Mouse (Mus musculus): ENCODE results near the gene Traf4. TPM values are rescaled to one million over a fixed set of nuclear protein-coding genes. Genes with fewer than 3 reads are reported as not detected.

Traf4 gene
- total RNA-seq, 2 experiments from 2014 or later, result 10.5 to 10.6 TPM

- Histone ChIP-seq H3K27ac (no peak overlapping the region), H3K4me3 (no peak overlapping the region)
- peak; percentile 8; the same call in 1 of the 2 replicates for TF ChIP-seq CTCF (IDR thresholded peaks at IDR 0.05)
- no peak for DNase-seq (ENCODE audit: extremely low spot score in 1 of 2, low spot score in 2 of 2)
- intact Hi-C loops (cut with DNase I), result no loop called here
Measured at GRCm38 (mm10) chr11:78172034-78172747, 6.8 kb upstream of the Traf4 start.

DNA sequence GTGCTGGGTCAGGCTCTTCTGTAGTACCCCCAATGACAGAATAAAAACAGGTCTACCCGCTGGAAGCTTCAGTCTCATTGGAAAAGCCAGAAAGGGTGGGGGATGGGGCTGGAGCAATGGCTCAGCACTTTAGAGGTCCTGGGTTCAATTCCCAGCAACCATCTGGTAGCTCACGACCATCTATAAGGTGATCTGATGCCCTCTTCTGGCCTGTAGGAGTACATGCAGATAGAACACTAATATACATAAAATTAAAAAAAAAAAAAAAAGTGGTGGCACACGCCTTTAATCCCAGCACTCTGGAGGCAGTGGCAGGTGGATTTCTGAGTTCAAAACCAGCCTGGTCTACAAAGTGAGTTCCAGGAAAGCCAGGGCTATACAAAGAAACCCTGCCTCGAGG lies 5.9 kb upstream of the Traf4 start:
- intact Hi-C loops (cut with DNase I), result no loop called here
- Histone ChIP-seq H3K4me3 (no peak overlapping the region), H3K27ac (no peak overlapping the region)
- DNase-seq (ENCODE audit: extremely low spot score in 1 of 2, low spot score in 2 of 2), result no peak
- TF ChIP-seq CTCF (IDR thresholded peaks at IDR 0.05), result peak; percentile 18

DNA sequence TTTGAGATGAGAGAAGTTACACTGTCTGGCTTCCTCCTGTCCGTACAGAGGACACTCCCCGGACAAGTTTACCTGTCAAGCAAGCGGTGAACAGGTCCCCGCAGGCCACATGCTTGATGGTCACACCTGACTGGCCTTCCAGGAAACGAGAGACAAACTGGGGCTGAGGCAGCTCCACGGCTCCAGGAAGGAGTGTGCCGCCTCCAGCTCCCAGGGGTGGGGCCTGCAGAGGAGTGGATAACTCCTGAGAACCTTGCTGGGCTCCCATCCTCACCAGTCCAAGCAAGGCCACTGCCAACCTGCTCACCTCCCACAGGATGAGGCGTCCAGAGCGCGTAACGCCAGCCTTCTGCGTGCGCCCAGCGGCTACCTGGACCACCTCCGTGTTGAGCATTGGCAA lies 4.9 kb upstream of the Traf4 start:
- intact Hi-C loops (cut with DNase I), result no loop called here
- H3K4me3 ChIP-seq, result no peak overlapping the region
- TF ChIP-seq CTCF (IDR thresholded peaks at IDR 0.05), result no peak
- DNase-seq (ENCODE audit: extremely low spot score in 1 of 2, low spot score in 2 of 2), result no peak
- H3K27ac ChIP-seq, result no peak overlapping the region

GRCm38 (mm10) chr11:78168541-78169468 lies 3.4 kb upstream of the Traf4 start:
- no peak for DNase-seq (ENCODE audit: extremely low spot score in 1 of 2, low spot score in 2 of 2)
- no peak overlapping the region for H3K27ac ChIP-seq
- H3K4me3 ChIP-seq, result no peak overlapping the region
- intact Hi-C loops (cut with DNase I), result no loop called here
- TF ChIP-seq CTCF (IDR thresholded peaks at IDR 0.05), result no peak

DNA sequence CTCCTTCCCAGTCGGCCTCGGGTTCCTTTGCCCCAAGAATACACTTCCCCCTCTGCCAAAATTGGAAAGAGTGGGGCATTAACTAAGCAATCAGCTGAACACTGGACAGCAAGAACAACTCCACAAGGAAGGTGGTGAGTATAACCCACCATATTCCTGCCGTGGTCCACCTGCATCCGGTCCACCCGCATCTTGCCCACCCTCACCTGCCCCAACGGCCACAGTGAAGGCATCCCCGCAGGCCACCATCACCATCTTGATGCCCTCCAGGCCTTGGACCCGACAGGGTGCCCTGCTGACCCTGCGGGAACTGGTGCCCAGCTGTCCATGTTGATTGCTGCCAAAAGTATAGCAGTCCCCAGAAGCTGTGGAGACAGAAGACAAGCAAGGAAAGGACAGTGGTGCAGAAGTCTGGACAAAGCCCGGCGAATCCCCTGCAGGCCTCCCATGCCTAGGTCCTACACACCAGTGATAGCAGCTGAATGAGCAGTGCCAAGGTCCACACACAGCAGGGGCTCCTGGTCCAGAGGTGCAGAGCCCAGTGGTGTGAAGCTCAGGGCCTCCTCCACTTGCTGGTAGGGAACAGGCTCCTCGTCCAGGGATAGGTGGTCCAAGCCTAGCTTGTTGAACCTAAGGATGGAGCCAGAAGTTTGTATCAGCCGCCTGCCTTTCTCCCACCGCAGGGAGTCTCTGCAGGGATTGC lies 2.0 kb upstream of the Traf4 start:
- no peak for TF ChIP-seq CTCF (IDR thresholded peaks at IDR 0.05)
- intact Hi-C loops (cut with DNase I), result no loop called here
- no peak overlapping the region for H3K27ac ChIP-seq
- no peak for DNase-seq (ENCODE audit: extremely low spot score in 1 of 2, low spot score in 2 of 2)
- no peak overlapping the region for H3K4me3 ChIP-seq

- DNase-seq (ENCODE audit: extremely low spot score in 1 of 2, low spot score in 2 of 2), result no peak
- Histone ChIP-seq H3K4me3 (no peak overlapping the region), H3K27ac (no peak overlapping the region)
- intact Hi-C loops (cut with DNase I), result no loop called here
- no peak for TF ChIP-seq CTCF (IDR thresholded peaks at IDR 0.05)
Measured at GRCm38 (mm10) chr11:78166640-78167039, 1.3 kb upstream of the Traf4 start.

GRCm38 (mm10) chr11:78166161-78166560 lies 772 bp upstream of the Traf4 start:
- no peak for TF ChIP-seq CTCF (IDR thresholded peaks at IDR 0.05)
- no peak for DNase-seq (ENCODE audit: extremely low spot score in 1 of 2, low spot score in 2 of 2)
- H3K4me3 ChIP-seq, result peak overlapping the region; percentile 74; the same call in 1 of the 2 replicates
- no peak overlapping the region; the same call in 1 of the 2 replicates for H3K27ac ChIP-seq
- intact Hi-C loops (cut with DNase I), result no loop called here

DNA sequence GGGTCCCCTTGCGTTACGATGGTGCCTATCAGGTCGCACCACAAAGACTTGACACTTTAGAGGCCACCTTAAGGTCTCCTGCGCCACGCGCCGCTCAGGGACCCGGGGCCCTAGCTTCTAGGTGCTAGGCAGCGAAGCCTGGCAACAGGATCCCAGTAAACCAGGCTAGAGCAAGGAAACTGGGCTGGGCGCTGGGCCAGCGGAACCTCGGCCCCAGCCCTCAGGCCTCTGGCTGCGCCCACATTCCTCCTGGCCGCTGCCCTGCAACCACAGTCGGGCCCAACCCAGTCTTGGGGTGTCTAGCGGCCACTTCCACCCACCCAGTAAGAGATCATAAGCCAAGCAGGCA lies 346 bp upstream of the Traf4 start:
- Histone ChIP-seq H3K27ac (peak overlapping the region; percentile 48), H3K4me3 (peak overlapping the region; percentile 74)
- intact Hi-C loops (cut with DNase I), result no loop called here
- DNase-seq (ENCODE audit: extremely low spot score in 1 of 2, low spot score in 2 of 2), result peak in 1 of 2 experiments; percentile 48
- TF ChIP-seq CTCF (IDR thresholded peaks at IDR 0.05), result no peak

- H3K4me3 ChIP-seq, result peak overlapping the region; percentile 74
- intact Hi-C loops (cut with DNase I), result loop anchor here (5.0 kb wide), 1 partner anchor 67 kb away; no protein-coding TSS in a partner anchor
- no peak for DNase-seq (ENCODE audit: extremely low spot score in 1 of 2, low spot score in 2 of 2)
Measured at GRCm38 (mm10) chr11:78164604-78164923, 825 bp downstream of the Traf4 start.

DNA sequence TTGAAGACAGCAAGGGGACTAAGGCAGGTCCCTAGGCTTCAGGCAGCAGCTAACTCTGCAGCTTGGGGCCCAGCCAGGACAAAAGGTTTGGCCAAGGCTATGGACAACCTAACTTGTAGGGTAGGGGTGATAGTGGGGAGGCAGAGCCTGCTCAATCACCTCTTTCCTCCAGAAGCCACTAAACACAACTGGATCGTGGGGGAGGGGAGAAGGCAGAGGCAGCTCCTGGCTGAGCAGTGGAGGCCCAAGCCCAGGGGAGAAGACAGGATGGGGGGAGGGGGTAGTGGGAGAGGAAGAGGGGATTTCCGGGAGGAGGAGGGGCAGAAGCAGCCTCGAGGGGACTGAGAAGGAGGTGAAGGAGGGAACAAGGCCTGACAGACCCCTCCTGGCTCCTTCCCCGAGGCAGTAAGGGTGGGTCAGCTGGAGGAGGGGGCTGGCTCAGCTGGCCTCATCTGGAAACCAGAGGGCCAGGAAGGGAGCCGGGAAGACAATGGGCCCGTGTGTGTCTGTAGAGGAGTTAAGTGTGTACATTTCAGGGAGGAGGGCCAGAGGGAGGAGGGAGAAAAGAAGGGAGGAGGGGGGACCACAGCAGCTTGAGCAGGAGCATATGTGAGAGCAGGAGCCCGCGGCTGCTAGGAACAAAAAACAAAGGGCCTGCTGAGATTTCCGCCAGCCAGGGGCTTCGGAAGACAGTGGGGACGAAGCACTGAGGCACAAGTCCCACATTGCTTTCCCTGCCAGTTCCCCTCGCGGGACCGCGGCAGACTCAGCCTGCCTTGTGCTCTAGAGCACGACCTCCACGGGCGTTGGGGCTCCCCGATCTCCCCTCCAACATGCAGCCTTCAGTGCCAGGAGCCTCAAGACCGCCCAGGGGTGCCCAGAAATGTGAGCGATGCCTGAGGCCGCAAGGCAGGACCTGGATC lies 1.4 kb downstream of the Traf4 start:
- TF ChIP-seq CTCF (IDR thresholded peaks at IDR 0.05), result no peak
- peak overlapping the region; percentile 80 for H3K27ac ChIP-seq
- DNase-seq (ENCODE audit: extremely low spot score in 1 of 2, low spot score in 2 of 2), result no peak
- intact Hi-C loops (cut with DNase I), result loop anchor here (5.0 kb wide), 1 partner anchor 67 kb away; no protein-coding TSS in a partner anchor
- H3K4me3 ChIP-seq, result peak overlapping the region; percentile 74

More at GRCm38 (mm10) chr11:78164604-78164923, 825 bp downstream of the Traf4 start:
- no peak for TF ChIP-seq CTCF (IDR thresholded peaks at IDR 0.05)
- peak overlapping the region; percentile 80 for H3K27ac ChIP-seq

DNA sequence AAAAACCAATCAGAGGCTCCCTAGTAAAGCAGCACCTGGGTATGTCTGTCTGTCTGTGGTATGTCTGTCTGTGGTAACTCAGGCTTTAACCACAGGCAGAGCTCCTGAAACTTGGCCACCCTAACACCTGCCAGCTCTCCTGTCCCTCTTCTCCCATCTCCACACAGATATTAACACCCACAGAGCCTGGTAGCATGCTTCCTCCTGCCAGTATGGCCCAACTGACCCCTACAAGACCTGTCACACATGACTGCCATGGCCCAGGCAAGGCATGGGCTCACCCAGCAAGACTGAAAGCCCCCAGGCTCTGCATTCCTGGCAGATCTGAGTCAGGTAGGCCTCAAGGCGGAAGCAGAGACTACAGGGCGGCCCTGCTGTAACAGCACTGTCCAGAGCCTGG lies 2.3 kb downstream of the Traf4 start:
- Histone ChIP-seq H3K4me3 (no peak overlapping the region), H3K27ac (peak overlapping the region; percentile 80; the same call in 1 of the 2 replicates)
- intact Hi-C loops (cut with DNase I), result loop anchor here (5.0 kb wide), 1 partner anchor 66 kb away; no protein-coding TSS in a partner anchor
- DNase-seq (ENCODE audit: extremely low spot score in 1 of 2, low spot score in 2 of 2), result no peak
- TF ChIP-seq CTCF (IDR thresholded peaks at IDR 0.05), result no peak
